Mouse (Mus musculus) myocyte (in vitro differentiated cells): Measurements from ENCODE around the gene Slc11a2.

Experiments
- E2F4 ChIP-seq: IDR thresholded peaks from one replicate; pipeline ENCODE4 v1.6.1; 2011; ENCODE audit warnings: mild to moderate bottlenecking, control low read depth, moderate library complexity; ENCODE audit not compliant: insufficient read depth
- MAX ChIP-seq: IDR thresholded peaks from one replicate; pipeline ENCODE4 v1.6.1; 2011; ENCODE audit warnings: low read depth, mild to moderate bottlenecking, control low read depth
- MYOG ChIP-seq, 3 experiments: IDR thresholded peaks; one replicate each; pipeline ENCODE4 v1.6.1; 2011; ENCODE audit warnings: control low read depth in 2 of 3, low read depth in 2 of 3, mild to moderate bottlenecking in 2 of 3; ENCODE audit not compliant: insufficient read length in 2 of 3, control insufficient read depth in 1 of 3, insufficient read depth in 1 of 3
- POLR2A ChIP-seq: IDR thresholded peaks from one replicate; pipeline ENCODE4 v1.6.1; 2011; ENCODE audit warnings: low read depth, mild to moderate bottlenecking, control low read depth, moderate library complexity; ENCODE audit not compliant: insufficient read length
- POLR2AphosphoS2 ChIP-seq: IDR thresholded peaks from one replicate; pipeline ENCODE4 v1.6.1; 2011; ENCODE audit warnings: low read depth, control low read depth; ENCODE audit not compliant: insufficient read length
- REST ChIP-seq: IDR thresholded peaks from one replicate; pipeline ENCODE4 v1.6.1; 2011; ENCODE audit warnings: mild to moderate bottlenecking, control low read depth, moderate library complexity; ENCODE audit not compliant: insufficient read depth, insufficient read length
- USF1 ChIP-seq: IDR thresholded peaks from one replicate; pipeline ENCODE4 v1.6.1; 2011; ENCODE audit warnings: low read depth, mild to moderate bottlenecking, control low read depth, moderate library complexity

DNA sequence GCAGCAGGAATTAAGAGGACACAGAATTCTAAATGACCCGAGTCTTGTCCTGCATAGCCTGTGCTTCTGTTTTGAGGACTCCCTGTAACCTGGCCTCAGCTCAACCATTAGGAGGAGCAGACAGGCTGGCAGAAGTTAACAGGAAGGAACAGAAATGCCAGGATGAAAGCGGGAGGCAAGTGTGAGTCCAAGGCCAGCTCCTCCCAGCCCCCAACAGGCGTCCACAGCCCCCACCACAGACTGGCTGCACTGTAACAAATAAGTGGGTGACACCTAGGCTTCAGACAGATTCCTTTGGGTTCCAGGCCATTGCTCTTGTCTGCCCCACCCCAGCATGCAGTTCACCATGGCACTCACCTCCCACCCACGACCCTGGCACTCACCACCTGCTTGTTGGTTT lies 22.1 kb downstream of the Slc11a2 start:
- TF ChIP-seq MAX, result no peak
- no peak for TF ChIP-seq POLR2A
- TF ChIP-seq POLR2AphosphoS2, result no peak
- TF ChIP-seq MYOG (IDR thresholded peaks at IDR 0.05; ENCODE audit: control insufficient read depth in 1 of 3, insufficient read depth in 1 of 3, insufficient read length in 2 of 3, low read depth in 2 of 3), result no peak
- no peak for TF ChIP-seq REST
- TF ChIP-seq E2F4, result no peak
- TF ChIP-seq USF1, result no peak
